Mouse (Mus musculus) urinary bladder, postnatal 14 days (tissue): ENCODE data around the gene Tpst1.

ENCODE experiments used
- DNase-seq: peaks from one replicate; pipeline ENCODE4 v3.0.0; 2021; ENCODE audit warnings: low spot score

Tpst1 gene

DNA sequence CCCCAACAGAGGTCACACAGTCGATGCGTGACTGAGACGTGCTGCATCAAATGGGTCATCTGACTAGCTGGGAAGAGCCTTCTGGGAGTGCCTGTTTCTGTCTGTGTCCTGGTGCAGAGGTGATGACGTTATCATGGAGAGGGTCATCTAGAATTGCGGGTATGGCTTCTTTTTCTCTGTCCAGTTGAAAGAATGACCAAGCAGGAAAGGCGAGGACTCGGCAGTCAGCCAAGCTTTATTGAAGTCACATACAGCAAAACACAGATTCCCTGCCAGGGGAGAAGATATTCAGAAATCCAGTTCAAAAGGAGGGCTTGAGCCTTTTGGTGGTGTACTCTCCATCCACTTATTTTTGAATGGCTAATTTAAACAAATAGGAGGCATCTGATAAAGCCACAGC is 70.0 kb downstream of the Tpst1 start:
- no peak for DNase-seq

DNA sequence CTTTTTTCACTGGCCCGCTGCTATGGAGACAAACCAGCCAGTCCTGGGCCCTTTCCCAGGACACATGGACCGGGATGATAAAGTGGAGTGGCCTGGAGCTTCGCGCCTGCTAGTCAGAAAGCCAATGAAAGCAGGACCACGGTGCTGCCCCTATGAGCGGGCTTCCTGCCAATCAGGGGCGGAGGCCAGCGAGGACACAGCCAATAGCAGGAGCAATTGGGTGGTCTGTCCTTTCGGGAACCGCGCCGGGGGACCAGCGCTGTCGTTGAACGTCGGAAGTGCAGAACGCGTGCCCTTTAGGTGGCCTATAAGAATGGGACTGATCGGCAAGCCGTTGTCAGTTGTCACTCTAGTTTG is 70.8 kb downstream of the Tpst1 start:
- DNase-seq, result peak; percentile 61

DNA sequence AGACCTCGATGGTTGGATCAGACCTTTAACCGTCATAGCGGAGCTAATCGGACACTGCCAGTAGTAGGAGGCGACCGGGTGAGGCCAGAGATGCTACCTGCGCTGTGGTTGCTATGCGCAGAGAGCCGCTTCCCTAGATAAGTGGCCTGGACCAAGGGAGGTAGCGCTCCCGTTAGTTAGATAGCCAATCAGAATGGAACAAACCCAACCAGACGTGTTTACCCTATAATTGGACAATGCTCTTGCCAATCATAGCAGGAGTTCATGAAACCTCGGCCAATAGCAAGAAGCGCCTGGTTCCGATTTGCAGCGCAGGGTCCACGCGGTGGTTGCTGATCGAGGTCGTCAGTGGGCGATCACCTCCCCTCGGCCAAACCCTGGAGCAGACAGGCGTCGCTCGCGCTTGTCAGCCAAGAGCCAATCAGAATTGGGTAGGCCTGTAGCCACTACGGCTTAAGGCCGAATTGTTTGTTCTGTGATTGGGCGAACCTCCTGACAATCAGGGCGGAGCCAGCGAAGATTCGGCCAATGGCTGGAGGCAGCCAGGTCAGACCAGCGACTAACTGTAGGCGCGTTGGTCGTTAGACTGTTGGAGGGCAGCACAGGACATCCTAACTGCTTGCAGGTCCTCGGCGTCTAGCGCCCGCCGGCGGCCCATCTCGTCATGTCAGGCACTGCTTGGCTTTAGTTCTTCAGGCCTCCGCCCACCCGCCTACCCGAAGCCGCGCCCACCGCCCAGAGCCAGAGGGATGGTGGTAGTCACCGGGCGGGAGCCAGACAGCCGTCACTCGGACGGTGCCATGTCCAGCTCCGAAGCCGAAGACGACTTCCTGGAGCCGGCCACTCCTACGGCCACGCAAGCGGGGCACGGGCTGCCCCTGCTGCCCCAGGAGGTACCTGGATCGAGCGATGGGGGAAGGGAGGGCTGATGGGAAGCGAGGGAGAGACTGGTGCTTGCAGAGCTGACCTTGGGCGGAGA is 71.5 kb downstream of the Tpst1 start, which contains the start of gene Kctd7:
TSS of gene Kctd7 (plus strand) at position 528 of the 979 bp plus-strand sequence.
- DNase-seq, result peak; percentile 97

DNA sequence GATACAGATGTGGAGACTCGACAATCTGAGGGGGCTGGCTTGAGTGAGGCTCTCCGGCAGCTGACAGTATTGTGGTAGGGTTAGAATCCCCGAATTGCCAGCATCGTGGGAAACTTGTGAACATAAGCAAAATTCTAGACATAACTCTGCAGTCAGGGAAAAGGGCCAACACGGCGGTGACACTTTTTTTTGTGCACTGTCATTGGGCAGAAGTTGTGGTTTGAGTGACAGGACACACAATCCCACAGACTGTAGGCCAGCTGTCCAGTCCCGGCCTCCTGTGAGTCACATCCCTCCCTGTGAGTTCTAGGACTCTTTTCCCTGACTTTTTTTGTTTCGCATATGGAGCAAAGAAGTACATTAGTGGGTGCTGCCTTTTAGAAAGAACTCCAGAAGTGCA is 72.8 kb downstream of the Tpst1 start:
- no peak for DNase-seq

DNA sequence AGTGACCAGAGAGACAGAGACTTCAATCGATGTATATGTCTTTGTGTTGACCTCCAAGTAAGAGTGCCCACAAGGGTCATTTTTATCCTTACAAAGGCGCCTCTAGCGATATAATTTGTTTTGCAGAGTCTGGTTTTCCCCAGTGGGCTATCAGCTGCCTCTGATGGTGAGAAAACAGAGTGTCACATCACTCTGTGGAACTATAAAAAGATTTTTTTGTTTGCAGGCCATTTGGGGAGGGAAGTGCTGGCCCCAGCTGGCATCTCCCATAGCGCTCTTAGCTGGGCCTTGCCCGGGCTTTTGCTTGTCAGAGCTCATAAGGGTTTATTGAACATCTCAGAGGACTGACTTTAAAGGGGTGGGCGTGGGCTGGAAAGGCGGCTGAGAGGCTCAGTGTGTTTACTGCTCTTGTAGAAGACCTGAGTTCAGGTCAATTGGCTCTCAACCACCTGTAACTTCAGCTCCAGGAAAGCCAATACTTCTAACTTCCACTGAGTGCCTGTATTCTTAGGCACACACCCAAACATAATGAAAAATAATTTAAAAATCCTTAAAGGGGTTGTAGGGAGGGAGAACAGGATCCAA is 76.7 kb downstream of the Tpst1 start:
- no peak for DNase-seq

DNA sequence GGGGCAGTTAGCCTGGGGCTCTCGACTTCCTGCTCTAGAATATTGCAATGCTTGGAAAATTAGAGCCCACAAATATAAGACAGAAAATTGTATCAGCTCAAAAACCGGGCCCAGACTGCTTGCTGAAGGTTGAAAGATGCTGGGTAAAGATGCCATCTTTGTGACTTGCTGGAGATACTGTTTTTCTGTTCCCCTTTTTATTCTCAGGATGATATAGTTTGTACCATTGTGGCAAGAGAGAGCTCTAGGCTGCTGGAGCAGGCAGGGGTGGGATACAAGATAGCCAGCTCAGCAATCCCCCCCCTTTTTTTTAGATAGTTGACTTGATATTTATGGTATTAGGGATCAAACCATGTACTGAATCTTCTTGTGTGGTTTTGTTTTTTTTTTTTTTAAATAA is 81.2 kb downstream of the Tpst1 start:
- no peak for DNase-seq

DNA sequence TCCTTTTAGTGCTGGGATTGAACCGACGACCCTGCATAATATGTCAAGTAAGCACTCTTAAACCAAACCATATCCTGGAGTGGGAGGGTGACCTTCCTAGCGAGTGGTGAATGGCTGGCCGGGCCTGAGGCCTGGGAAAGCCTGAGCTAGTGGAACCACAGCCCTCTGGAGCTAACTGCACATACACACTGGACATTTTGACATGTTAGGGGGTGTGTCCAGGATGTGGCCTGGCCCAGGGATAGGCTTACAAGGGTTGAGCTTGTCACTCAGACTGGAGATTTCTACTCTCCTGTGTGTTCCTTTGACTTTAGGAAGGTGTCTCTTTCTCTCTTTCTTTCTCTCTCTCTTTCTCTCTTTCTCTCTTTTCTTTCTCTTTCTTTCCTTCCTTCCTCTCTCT is 85.4 kb downstream of the Tpst1 start:
- DNase-seq, result no peak

DNA sequence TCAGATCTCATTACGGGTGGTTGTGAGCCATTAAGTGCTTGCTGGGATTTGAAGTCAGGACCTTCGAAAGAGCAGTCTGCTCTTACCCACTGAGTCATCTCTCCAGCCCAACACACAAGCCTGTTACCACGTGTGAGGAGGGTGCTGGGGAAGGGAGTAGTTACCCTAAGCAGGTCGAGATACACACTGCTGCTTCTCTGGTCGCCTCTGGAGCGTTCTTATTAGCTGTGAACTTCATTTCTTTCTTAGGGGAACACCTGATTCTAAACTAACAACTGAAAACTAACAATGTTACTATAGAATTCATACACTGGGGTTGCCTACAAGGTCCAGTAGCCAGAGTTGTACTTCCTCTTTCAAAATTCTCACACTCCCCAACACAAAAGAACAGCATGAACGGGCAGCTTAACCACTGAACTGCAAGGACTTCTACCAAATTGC is 86.7 kb downstream of the Tpst1 start:
- DNase-seq, result no peak

DNA sequence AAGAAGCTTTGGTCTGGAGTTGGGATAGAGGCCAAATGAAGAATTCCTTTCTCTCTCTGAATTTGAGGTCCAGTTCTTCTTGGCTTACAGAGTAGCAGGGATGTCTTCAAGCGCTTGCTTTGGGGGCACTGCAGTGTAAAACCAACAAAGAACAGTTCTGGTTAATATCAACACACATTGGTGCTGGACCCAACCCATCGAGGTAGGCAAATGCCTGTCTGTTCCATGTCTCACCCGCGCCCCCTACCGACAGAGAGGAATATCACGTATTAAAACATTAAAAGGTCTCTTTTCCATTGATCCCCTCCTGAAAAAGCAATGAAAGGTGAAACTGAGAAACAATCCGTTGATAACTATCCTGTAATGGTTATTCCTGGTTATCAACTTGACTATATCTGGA is 90.5 kb downstream of the Tpst1 start:
- peak; percentile 84 for DNase-seq

DNA sequence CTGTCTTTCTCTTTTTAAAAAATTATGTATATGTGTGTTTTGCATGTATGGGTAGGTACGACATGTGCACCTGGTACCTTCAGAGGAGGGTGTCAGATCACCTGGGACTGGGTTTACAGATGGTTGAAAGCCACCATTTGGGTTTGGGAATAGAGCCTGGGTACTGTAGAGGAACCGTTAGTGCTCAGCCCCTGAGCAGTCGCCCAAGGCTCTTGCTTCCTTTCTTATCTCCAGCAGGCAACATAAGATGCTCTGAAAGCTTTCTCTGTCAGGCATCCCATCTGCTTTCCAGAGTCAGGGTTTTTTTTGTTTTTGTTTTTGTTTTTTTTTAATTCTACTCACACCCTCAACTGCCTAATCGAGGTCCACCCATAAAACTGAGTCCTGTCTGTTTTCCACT is 92.1 kb downstream of the Tpst1 start:
- no peak for DNase-seq

DNA sequence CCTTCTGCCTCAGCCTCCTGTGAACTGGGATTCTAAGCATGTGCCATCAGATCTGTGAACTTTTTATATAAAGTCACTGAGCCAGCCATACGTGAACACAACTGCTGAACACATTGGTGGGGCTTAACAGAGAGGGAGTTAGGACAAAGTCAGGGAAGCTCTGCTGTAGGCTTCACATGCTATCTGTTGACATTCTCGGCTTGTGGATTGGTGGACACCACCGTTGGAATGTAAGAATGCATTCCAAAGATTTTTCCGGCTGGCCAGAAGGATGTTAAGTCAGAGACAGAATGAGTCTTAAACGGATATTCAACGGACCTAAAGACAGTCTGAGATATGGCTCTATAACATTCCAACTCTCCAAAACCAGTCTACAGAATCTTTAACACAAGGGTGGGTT is 96.0 kb downstream of the Tpst1 start:
- DNase-seq, result no peak

DNA sequence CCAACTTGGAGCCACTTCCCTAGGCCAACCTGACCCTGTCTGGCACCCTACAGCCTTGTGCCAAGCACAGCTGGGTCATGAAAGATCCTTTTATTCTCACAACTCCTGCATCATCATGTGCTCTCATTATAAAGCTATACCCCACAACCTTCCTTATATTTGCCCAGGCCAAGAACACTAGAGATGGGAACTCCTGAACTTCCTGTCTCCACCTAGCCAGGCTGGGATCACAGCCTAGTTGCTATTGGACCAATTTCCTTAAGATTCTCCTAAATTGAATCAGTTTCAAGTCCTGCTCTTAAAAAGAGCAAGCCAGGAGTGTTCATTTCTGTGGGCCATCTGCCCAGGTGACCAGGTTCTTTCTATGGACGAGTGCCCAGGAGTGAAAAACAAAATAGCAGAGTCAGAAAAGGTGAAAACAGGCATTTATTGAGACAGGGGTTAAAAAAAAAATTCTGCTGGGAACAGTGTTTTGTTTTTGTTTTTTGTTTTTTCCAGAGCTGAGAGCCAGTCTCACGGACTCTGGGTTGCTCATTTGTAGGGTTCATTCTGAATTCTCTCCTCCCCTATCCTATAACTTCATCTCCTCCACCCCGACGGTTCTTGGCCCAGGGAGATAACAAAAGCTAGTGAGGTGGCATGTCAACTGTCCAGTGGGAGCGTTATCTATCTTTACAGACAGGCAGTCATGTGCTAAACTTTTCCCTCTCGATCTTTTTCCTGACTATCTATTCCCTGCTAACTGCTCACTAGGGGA is 97.7 kb downstream of the Tpst1 start:
- no peak for DNase-seq

DNA sequence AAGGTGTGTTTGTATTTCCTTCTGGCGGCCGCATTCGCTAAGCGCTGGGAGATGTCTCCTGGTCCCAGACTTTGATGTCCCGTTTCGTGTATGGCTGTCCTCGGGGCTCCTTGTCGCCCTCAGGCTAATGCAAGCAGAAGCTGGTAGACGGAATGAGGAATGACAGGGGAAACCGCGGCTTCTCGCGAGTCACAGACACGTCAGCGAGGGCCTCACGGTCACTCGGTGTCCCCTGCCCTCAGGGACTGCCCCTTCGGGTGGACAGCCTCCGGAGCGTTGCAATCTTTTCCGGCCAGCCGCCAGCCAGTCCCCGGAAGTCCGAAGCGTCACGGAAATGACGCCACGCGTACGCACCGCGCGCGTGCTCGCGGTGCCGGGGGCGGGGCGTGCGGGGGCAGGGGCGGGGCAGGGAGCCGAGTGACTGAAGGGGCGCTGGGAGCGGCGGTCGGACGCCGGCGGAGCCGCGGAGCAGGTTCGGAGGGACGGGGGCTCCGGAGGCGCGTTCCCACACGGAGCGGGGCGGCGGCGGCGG is 98.4 kb downstream of the Tpst1 start, which contains the start of gene Rabgef1:
TSS of gene Rabgef1 (plus strand) at position 376 of the 532 bp plus-strand sequence.
- peak; percentile 94 for DNase-seq

DNA sequence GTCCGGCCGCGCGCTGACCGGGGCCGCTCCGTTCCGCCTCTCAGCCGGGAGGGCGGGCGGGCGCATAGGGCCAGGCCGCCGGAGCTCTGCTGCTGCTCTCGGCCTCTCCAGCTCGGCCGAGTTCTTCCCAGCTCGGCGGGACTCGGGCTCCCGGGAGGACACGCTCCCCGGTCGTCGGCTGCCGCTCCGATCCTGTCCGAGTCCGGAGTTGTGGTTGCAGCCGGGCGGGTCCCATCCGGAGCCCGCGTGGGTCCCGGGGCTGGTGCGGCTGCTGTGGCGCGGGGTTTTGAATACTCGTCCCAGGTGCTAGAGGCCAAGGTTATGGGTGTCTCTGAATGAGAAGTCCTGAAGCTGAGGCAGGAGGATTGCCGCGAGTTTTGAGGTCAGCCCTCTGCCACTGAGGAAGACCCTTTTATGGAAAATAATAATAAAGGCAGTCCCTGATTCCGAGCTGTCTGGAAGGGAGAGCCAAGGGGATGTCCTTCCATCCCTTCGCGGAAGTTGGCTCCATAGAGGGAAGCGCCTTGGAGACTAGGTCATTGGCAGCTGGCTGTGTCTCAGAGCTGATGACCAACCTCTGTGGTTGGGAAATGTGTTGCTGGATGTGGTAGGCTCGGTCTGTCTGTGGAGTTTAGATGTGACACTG is 99.0 kb downstream of the Tpst1 start:
- DNase-seq, result peak; percentile 66

DNA sequence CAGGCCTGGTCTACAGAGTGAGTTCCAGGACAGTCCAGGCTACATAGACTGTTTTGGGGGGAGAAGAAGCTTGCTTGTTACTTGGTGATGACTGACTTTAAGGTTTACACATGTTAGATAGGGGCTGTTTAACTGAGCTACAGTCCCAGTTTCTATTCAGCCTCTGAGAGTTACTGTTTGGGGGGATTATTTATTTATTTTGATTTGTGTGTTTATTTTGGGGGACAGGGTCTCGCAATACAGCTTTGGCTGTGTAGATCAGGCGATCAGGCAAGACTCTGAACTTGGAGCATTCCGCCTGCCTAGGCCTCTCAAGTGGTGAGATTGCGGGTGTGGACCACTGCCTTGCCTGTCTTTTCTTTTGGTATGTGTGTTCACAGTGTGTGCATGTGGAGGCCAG is 99.9 kb downstream of the Tpst1 start:
- no peak for DNase-seq

DNA sequence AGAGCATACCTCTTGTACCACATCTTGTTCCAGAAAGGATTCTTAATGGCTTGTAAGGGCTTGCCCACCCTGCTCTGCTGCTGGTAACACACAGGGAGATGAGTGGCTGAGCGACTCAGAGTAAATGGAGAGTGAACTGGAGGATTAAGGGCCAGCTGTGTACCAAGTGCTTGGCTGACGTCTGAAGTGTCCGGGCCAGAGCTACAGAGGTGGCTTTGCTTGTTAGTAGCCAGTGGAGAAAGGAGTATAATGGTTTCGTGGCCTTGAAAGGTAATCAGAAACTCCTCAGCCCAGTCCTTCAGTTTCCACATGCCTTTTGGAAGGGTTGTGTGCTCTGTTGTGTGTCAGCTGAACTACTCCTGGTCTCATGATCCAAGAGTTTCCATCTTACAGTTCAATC is 104.7 kb downstream of the Tpst1 start:
- no peak for DNase-seq

DNA sequence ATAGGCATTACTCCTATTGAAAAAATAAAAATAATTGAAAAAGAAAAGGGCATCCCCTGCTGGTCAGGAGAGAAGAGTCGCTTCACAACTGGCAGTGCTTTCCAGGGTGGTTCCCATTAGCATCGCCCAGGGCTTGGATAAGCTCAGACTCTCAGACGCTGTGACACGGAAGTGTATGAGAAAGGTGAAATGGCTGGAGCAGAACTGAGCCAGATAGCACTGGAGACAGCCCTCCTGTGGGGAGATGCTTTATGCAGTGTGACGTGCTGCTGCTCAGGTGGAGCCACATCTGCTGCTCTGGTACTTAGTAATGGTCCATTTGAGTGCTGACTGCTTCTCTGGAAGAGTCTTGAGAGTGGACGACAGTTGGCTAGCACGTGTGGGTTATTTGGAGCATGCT is 107.2 kb downstream of the Tpst1 start:
- no peak for DNase-seq

DNA sequence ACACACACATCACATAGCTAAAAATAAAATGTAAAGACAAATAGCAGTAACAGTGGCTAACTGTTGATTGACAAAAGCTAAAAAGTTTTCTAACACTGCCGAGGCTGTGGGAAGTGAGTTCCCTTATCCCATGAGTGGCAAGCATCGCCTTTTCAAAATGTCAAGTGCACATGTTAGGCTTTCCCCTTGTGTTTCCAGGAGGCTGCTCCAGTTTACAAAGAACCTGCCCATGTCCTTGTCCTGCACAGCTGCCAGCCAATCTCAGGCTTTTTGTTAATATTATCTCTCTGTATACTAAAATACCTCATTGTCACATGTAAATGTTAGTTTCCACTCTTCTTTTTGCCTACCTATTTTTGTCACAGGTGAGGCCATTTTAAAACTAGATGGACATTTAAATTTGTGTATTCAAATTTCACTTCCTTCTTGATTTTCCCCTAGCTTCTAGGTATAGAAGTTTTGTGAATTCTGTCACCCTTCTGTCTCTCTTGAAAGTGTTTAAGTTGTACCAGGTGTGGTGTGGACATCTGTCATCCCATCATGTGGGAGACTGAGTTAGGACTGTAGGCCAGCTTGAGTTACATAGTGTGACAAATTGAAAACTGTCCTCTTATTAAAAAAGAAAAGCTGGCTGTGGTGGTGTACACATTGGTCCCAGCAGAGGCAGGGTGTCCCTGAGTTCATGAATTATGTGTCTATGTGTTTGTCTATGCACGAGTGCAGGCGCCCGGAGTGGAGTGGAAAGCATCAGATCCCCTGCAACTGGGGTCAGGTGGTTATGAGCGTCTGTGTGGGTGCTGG is 108.8 kb downstream of the Tpst1 start:
- DNase-seq, result no peak

DNA sequence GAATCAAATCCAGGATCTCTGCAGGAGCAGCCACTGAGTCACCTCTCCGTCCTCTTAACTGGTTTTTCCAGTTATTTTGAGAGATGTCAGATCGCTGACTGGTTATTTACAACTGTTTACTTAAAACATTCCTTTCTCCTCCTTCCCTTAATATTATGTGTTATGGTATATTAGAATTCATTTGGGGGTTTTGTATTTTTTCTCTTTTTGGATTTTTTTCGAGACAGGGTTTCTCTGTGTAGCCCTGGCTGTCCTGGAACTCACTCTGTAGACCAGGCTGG is 109.4 kb downstream of the Tpst1 start:
- no peak for DNase-seq

DNA sequence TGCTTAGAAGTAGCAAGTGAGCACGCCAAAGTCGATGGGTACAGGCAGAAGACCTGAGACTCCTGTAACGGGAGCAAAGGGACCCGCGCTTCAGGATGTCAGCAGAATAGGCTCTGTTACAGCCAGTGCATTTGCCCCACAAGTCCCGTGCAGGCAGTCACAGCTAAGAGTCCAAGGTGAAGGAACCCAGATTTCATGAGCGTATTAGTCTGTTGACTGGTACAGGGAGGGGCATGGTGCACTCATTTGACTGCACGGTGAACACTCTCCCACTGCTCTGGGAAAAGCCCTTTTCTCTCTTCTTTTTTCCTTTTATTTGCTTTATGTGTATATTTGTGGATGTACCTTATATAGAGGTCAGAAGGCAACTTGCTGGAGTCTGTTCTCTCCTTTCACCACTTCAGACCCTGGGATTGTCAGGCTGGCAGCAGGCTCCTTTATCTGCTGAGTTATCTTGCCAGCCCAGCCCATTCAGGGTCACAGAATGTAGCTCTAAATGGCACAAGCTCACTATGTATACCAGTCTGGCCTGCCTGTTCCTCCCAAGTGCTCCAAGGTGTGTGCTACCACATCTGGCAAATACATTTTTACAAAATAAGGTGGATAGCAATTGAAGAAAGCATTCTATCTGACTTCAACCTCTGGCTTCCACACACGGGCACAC is 111.2 kb downstream of the Tpst1 start:
- no peak for DNase-seq

DNA sequence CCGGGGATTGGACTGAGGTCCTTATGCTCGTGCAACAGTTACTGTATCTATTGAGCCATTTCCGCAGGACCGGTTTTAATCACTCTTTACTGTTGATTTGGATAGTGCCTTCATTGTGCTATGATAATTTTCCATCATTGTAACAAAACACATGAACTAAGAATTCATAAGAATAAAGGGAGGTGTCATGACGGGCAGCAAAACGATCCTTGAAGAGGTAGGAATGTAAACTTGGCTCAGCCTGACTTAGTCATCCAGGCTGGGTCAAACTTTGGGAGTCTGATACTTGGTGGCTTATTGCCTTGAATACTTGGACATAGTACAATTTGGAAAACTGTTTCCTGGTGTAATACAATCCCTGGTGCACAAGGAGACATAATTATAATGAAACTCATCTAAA is 112.2 kb downstream of the Tpst1 start:
- DNase-seq, result no peak
